Mouse (Mus musculus) left cerebral cortex, postnatal 36 days (tissue): ENCODE measurements around the gene Egln1. TPM values are rescaled to one million over a fixed set of nuclear protein-coding genes. Genes with fewer than 3 reads are reported as not detected.

Source experiments
- DNase-seq, 2 experiments: peaks; one replicate each; pipeline ENCODE4 v3.0.0; 2021 to 2022; ENCODE audit warnings: low spot score in 2 of 2, mixed read lengths in 1 of 2
- intact Hi-C: fragments of 180-260 bp; cut with DNase I; formaldehyde crosslinking; loops from one replicate; pipeline ENCODE4 v1.15.1; 2025
- total RNA-seq, 2 experiments: library from RNA; stranded (reverse); gene quantifications; 2 replicates each; pipeline ENCODE4 v1.2.3; 2021

The Egln1 gene
- total RNA-seq, 2 experiments from 2014 or later: 67.3 to 72.4 TPM

- DNase-seq: peak in 1 of 2 experiments; percentile 45
- intact Hi-C loops: loop anchor here (1.0 to 5.0 kb wide), 3 partner anchors 52 to 84 kb away; partner anchors contain the start of gene Tsnax
Measured at GRCm38 (mm10) chr8:124948733-124949111, 402 bp downstream of the Egln1 start.

GRCm38 (mm10) chr8:124947865-124948732 lies 1.0 kb downstream of the Egln1 start:
- DNase-seq: peak; percentile 54 to 60
- intact Hi-C loops: loop anchor here (2.0 to 5.0 kb wide), 2 partner anchors 65 to 84 kb away; partner anchors contain the start of gene Tsnax

GRCm38 (mm10) chr8:124944406-124944805 lies 4.7 kb downstream of the Egln1 start:
- intact Hi-C loops: no loop called here

GRCm38 (mm10) chr8:124943801-124944200 lies 5.3 kb downstream of the Egln1 start:
- intact Hi-C loops: no loop called here
- DNase-seq: no peak

More at GRCm38 (mm10) chr8:124944406-124944805, 4.7 kb downstream of the Egln1 start:
- no peak for DNase-seq

- intact Hi-C loops: no loop called here
Measured at GRCm38 (mm10) chr8:124937293-124937692, 11.8 kb downstream of the Egln1 start.

GRCm38 (mm10) chr8:124936699-124937098 lies 12.4 kb downstream of the Egln1 start:
- DNase-seq: no peak
- intact Hi-C loops: no loop called here

More at GRCm38 (mm10) chr8:124937293-124937692, 11.8 kb downstream of the Egln1 start:
- no peak for DNase-seq

- no peak for DNase-seq
- intact Hi-C loops: no loop called here
Measured at GRCm38 (mm10) chr8:124935116-124935515, 14.0 kb downstream of the Egln1 start.

- no peak for DNase-seq
Measured at GRCm38 (mm10) chr8:124932435-124932834, 16.7 kb downstream of the Egln1 start.

GRCm38 (mm10) chr8:124930649-124931048 lies 18.5 kb downstream of the Egln1 start:
- intact Hi-C loops: no loop called here

More at GRCm38 (mm10) chr8:124932435-124932834, 16.7 kb downstream of the Egln1 start:
- intact Hi-C loops: no loop called here

GRCm38 (mm10) chr8:124930086-124930485 lies 19.0 kb downstream of the Egln1 start:
- intact Hi-C loops: no loop called here
- no peak for DNase-seq

More at GRCm38 (mm10) chr8:124930649-124931048, 18.5 kb downstream of the Egln1 start:
- no peak for DNase-seq

GRCm38 (mm10) chr8:124929006-124929405 lies 20.1 kb downstream of the Egln1 start:
- DNase-seq: no peak
- intact Hi-C loops: no loop called here

- no peak for DNase-seq
Measured at GRCm38 (mm10) chr8:124926351-124926771, 22.8 kb downstream of the Egln1 start.

GRCm38 (mm10) chr8:124925544-124926266 lies 23.4 kb downstream of the Egln1 start:
- intact Hi-C loops: no loop called here
- no peak for DNase-seq

More at GRCm38 (mm10) chr8:124926351-124926771, 22.8 kb downstream of the Egln1 start:
- intact Hi-C loops: no loop called here

- intact Hi-C loops: no loop called here
- DNase-seq: no peak
Measured at GRCm38 (mm10) chr8:124923971-124924652, 25.0 kb downstream of the Egln1 start.

GRCm38 (mm10) chr8:124922490-124923089 lies 26.5 kb downstream of the Egln1 start:
- no peak for DNase-seq
- intact Hi-C loops: no loop called here

- DNase-seq: no peak
- intact Hi-C loops: no loop called here
Measured at GRCm38 (mm10) chr8:124921369-124922279, 27.5 kb downstream of the Egln1 start.

GRCm38 (mm10) chr8:124917741-124918484 lies 31.2 kb downstream of the Egln1 start:
- intact Hi-C loops: no loop called here
- DNase-seq: no peak

GRCm38 (mm10) chr8:124914061-124914460 lies 35.1 kb downstream of the Egln1 start:
- intact Hi-C loops: no loop called here
- no peak for DNase-seq
